26 mouse cellular contexts compared by ENCODE assay signal in genomic region chr2:90563171-90563570, GRCm38 (mm10). TPM values are rescaled to one million over a fixed set of nuclear protein-coding genes. Genes with fewer than 3 reads are reported as not detected.
DNase-seq lines count a peak whose midpoint lies in the region; ATAC-seq and TF ChIP-seq lines count a peak whose summit lies in the region.
"Had no signal": no experiment of that assay in that cellular context is flagged by ENCODE, and none has a peak within 500 bp of the region (broad histone marks: within the 10 kb centered on the region; RNA-seq: fewer than 3 reads in every experiment).

No protein-coding gene starts in this region.

- ATAC-seq in liver, embryonic 13.5 days (ENCODE audit: low read depth) = no peak
- no peak for ATAC-seq in erythroblast, adult 5-6 weeks (replicated peaks; ENCODE audit: low FRiP score, poor library complexity, severe bottlenecking)
- ATAC-seq: forebrain, embryonic 14.5 days; intestine, embryonic 15.5 days had no signal

- H3K4me3 ChIP-seq in MEL (ENCODE audit: control insufficient read depth in 1 of 2, insufficient read depth in 1 of 2, low read depth in 2 of 2, low read length in 2 of 2) = no peak overlapping the region
- no peak overlapping the region for H3K4me3 ChIP-seq in liver, embryonic 13.5 days (replicated peaks)
- no peak overlapping the region for H3K4me3 ChIP-seq in myocyte
- H3K4me3 ChIP-seq: heart, embryonic 13.5 days; hindbrain, embryonic 10.5 days; hindbrain, embryonic 15.5 days; intestine, embryonic 15.5 days; limb, embryonic 13.5 days; neural tube, embryonic 12.5 days had no signal

- WGBS in liver, embryonic 13.5 days (ENCODE audit: insufficient replicate concordance) = 33% methylated on average over 4 of the region's 4 CpGs

- no peak overlapping the region for H3ac ChIP-seq in myocyte (ENCODE audit: control insufficient read depth, insufficient read length)

- DNase-seq in 416B (ENCODE audit: low read depth) (peak; percentile 57), MEL (ENCODE audit: low read depth, low spot score) (no peak)
- no peak for DNase-seq in liver, embryonic 13.5 days
- no peak for DNase-seq in right cerebral cortex, postnatal 36 days (ENCODE audit: low spot score in 2 of 2)
- no peak for DNase-seq in frontal cortex, postnatal 14 days (ENCODE audit: low spot score in 2 of 2)
- DNase-seq: adrenal gland, postnatal 14 days; cerebellum, adult 11 months; cerebellum, adult 9-11 months; gastrocnemius, postnatal 10 days; heart, postnatal 10 days; kidney, adult 2 months; kidney, postnatal 36 days; lung, embryonic 14.5 days; lung, postnatal 14 days; midbrain, embryonic 14.5 days; thymus, adult 2 months; thymus, postnatal 4 days had no signal

- TF ChIP-seq POLR2A in MEL (IDR thresholded peaks at IDR 0.05; ENCODE audit: control insufficient read depth in 1 of 2, insufficient read depth in 1 of 2, low read depth in 1 of 2, low read length in 2 of 2, poor library complexity in 1 of 2) = no peak
- no peak for TF ChIP-seq POLR2A in myocyte (IDR thresholded peaks at IDR 0.05; ENCODE audit: insufficient read length, low read depth)

- no peak overlapping the region for H3K4me2 ChIP-seq in liver, embryonic 13.5 days
- peak overlapping the region; percentile 4 for H3K4me2 ChIP-seq in myocyte (ENCODE audit: low read depth)
- H3K4me2 ChIP-seq: heart, embryonic 13.5 days; hindbrain, embryonic 15.5 days; intestine, embryonic 15.5 days; limb, embryonic 13.5 days; lung, embryonic 14.5 days; neural tube, embryonic 12.5 days had no signal

- H3K9ac ChIP-seq in MEL (ENCODE audit: control insufficient read depth, low read depth, low read length, poor library complexity, severe bottlenecking) = no peak overlapping the region
- H3K9ac ChIP-seq in liver, embryonic 13.5 days = no peak overlapping the region
- H3K9ac ChIP-seq: heart, embryonic 13.5 days; hindbrain, embryonic 15.5 days; intestine, embryonic 15.5 days; limb, embryonic 13.5 days; lung, embryonic 14.5 days; neural tube, embryonic 12.5 days had no signal

- no peaks in the 10 kb centered on the region for H3K9me3 ChIP-seq in MEL (replicated peaks; ENCODE audit: insufficient read depth, low read length)
- no peaks in the 10 kb centered on the region for H3K9me3 ChIP-seq in liver, embryonic 13.5 days (replicated peaks)
- H3K9me3 ChIP-seq: heart, embryonic 13.5 days; hindbrain, embryonic 10.5 days; hindbrain, embryonic 15.5 days; intestine, embryonic 15.5 days; limb, embryonic 13.5 days; neural tube, embryonic 12.5 days had no signal

- no peak; a peak in 1 of 4 replicates for TF ChIP-seq EP300 in MEL (IDR thresholded peaks at IDR 0.05; ENCODE audit: low read depth in 1 of 2, low read length in 2 of 2)

- H3K79me2 ChIP-seq in MEL (ENCODE audit: control insufficient read depth, insufficient read depth, low read length, poor library complexity) (peaks cover 9% of the 10 kb centered on the region), myocyte (ENCODE audit: control insufficient read depth, insufficient read depth) (no peaks in the 10 kb centered on the region)

- H3K27ac ChIP-seq in MEL (ENCODE audit: control insufficient read depth, low read depth, low read length) = peak overlapping the region; percentile 15; the same call in 1 of the 2 replicates
- H3K27ac ChIP-seq in liver, embryonic 13.5 days = peak overlapping the region; percentile 62
- H3K27ac ChIP-seq: heart, embryonic 13.5 days; hindbrain, embryonic 10.5 days; hindbrain, embryonic 15.5 days; intestine, embryonic 15.5 days; limb, embryonic 13.5 days; neural tube, embryonic 12.5 days had no signal

- no peak for TF ChIP-seq RAD21 in MEL (IDR thresholded peaks at IDR 0.05; ENCODE audit: low read depth, low read length)

- TF ChIP-seq CTCF in MEL (IDR thresholded peaks at IDR 0.05 in 2 of 3, conservative IDR thresholded peaks at IDR 0.05 in 1 of 3; ENCODE audit: control insufficient read depth in 1 of 3, insufficient read depth in 1 of 3, low read depth in 2 of 3, low read length in 3 of 3, poor library complexity in 1 of 3, severe bottlenecking in 1 of 3) = no peak

- peaks cover 32 to 69% of the 10 kb centered on the region in 2 experiments for H3K4me1 ChIP-seq in MEL (ENCODE audit: control insufficient read depth in 1 of 2, insufficient read depth in 2 of 2, low read length in 2 of 2)
- peaks cover 92% of the 10 kb centered on the region for H3K4me1 ChIP-seq in liver, embryonic 13.5 days (replicated peaks)

- H3K36me3 ChIP-seq in MEL (ENCODE audit: control insufficient read depth in 1 of 2, insufficient read depth in 2 of 2, low read length in 2 of 2) (peaks cover 0 to 69% of the 10 kb centered on the region in 2 experiments; a peak in 2 of 4 replicates), myocyte (ENCODE audit: control insufficient read depth, insufficient read depth) (no peaks in the 10 kb centered on the region)
- H3K36me3 ChIP-seq in liver, embryonic 13.5 days = no peaks in the 10 kb centered on the region
- H3K36me3 ChIP-seq: heart, embryonic 13.5 days; hindbrain, embryonic 10.5 days; hindbrain, embryonic 15.5 days; intestine, embryonic 15.5 days; limb, embryonic 13.5 days; neural tube, embryonic 12.5 days had no signal

- H3K27me3 ChIP-seq in MEL (ENCODE audit: control insufficient read depth in 1 of 2, insufficient read depth in 2 of 2, low read length in 2 of 2) = no peaks in the 10 kb centered on the region
- no peaks in the 10 kb centered on the region for H3K27me3 ChIP-seq in liver, embryonic 13.5 days
- H3K27me3 ChIP-seq in myocyte (ENCODE audit: control insufficient read depth, insufficient read depth, insufficient read length) = no peaks in the 10 kb centered on the region
- H3K27me3 ChIP-seq: heart, embryonic 13.5 days; hindbrain, embryonic 15.5 days; intestine, embryonic 15.5 days; neural tube, embryonic 12.5 days had no signal

TF ChIP-seq in MEL, 35 proteins besides CTCF, POLR2A, EP300 and RAD21:
- TF ChIP-seq MAX (IDR thresholded peaks at IDR 0.05; ENCODE audit: low read length) (no peak), ETS1 (IDR thresholded peaks at IDR 0.05; ENCODE audit: low read depth, low read length) (0 out of 2 replicates have a peak, but pooled peaks have one; percentile 22), ZKSCAN1 (IDR thresholded peaks at IDR 0.05; ENCODE audit: low read depth, low read length) (peak; percentile 99), ZNF384 (IDR thresholded peaks at IDR 0.05; ENCODE audit: low read depth, low read length) (0 out of 2 replicates have a peak, but pooled peaks have one; percentile 7), E2F4 (IDR thresholded peaks at IDR 0.05; ENCODE audit: borderline replicate concordance, low read depth, low read length) (no peak), MYC (IDR thresholded peaks at IDR 0.05; ENCODE audit: low read depth, low read length) (0 out of 2 replicates have a peak, but pooled peaks have one; percentile 29), USF1 (IDR thresholded peaks at IDR 0.05; ENCODE audit: low read depth, low read length) (no peak)
TF ChIP-seq in MEL: peak in this region for 4.

TF ChIP-seq in myocyte, 11 proteins besides CTCF, POLR2A, EP300 and RAD21:
- TF ChIP-seq POLR2AphosphoS2 (IDR thresholded peaks at IDR 0.05; ENCODE audit: insufficient read length, low read depth) = no peak
- no peak for TF ChIP-seq TCF3 (IDR thresholded peaks at IDR 0.05; ENCODE audit: insufficient read length, low read depth)
- TF ChIP-seq REST (IDR thresholded peaks at IDR 0.05; ENCODE audit: insufficient read depth, insufficient read length) = no peak
- TF ChIP-seq SRF (IDR thresholded peaks at IDR 0.05; ENCODE audit: control insufficient read depth, insufficient read length, low read depth) = no peak
- no peak for TF ChIP-seq USF1 (IDR thresholded peaks at IDR 0.05; ENCODE audit: low read depth)
- no peak for TF ChIP-seq MYOD1 (IDR thresholded peaks at IDR 0.05; ENCODE audit: control insufficient read depth in 1 of 3, insufficient read length in 2 of 3, low read depth in 2 of 3)
- TF ChIP-seq MYOG (IDR thresholded peaks at IDR 0.05; ENCODE audit: control insufficient read depth in 1 of 3, insufficient read depth in 1 of 3, insufficient read length in 2 of 3, low read depth in 2 of 3) = no peak
- TF ChIP-seq CEBPB (IDR thresholded peaks at IDR 0.05; ENCODE audit: insufficient read depth, poor library complexity, severe bottlenecking) = no peak
- no peak for TF ChIP-seq TCF12 (IDR thresholded peaks at IDR 0.05; ENCODE audit: insufficient read depth, poor library complexity, severe bottlenecking)
- TF ChIP-seq E2F4 (IDR thresholded peaks at IDR 0.05; ENCODE audit: insufficient read depth) = no peak
- TF ChIP-seq MAX (IDR thresholded peaks at IDR 0.05; ENCODE audit: low read depth) = no peak

RNA-seq across cellular contexts. Expression of gene Ptprj, which starts 17.3 kb away (rescaled TPM):
- 10.0 and 10.2 TPM in 2 replicates for total RNA-seq in MEL (2012; rRNA removed)
- polyA plus RNA-seq in MEL (2012; ENCODE audit: insufficient read depth in 1 of 2, insufficient read length in 2 of 2, low read depth in 1 of 2, low replicate concordance in 2 of 2, missing spikeins in 1 of 2) = 1 to 10 TPM in 1 of 2 experiments, not detected in 1; 6.4 TPM
- polyA plus RNA-seq in liver, embryonic 13.5 days (2015; fragmentation: Nextera tagmentation; extraction: Ambion mirVana) = 1.7 and 1.9 TPM in 2 replicates
- 1.6 TPM for polyA plus RNA-seq in myocyte (2012; fragmentation: generic; extraction: Trizol)
- 9.2 and 21.1 TPM in 2 replicates for total RNA-seq in erythroblast, adult 5-6 weeks (2015; ENCODE audit: low replicate concordance)
- total RNA-seq in erythroblast, adult 5-6 weeks (2017; ENCODE audit: low replicate concordance) = 11.3 and 18.7 TPM in 2 replicates
